Mouse (Mus musculus): ENCODE results near the gene Dpyd.

- TF ChIP-seq FLI1 (IDR thresholded peaks at IDR 0.05; ENCODE audit: low read length) (no peak), GATA1 (IDR thresholded peaks at IDR 0.05; ENCODE audit: borderline replicate concordance, low read length) (no peak)
These were observed 293.5 kb downstream of the Dpyd start for GRCm38 (mm10) chr3:118855411-118855810.

All from megakaryocyte, embryonic 14.5 days (primary cell).